Mouse (Mus musculus): Measurements from ENCODE around the gene Tmem212. TPM values are rescaled to one million over a fixed set of nuclear protein-coding genes. Genes with fewer than 3 reads are reported as not detected.

Gene Tmem212
- polyA plus RNA-seq (2012; fragmentation: generic; extraction: Trizol) = not detected

GRCm38 (mm10) chr3:27896318-27896892 is at the start of gene Tmem212:
Gene Tmem212, minus strand, starts transcription at chr3:27896368.

GRCm38 (mm10) chr3:27938381-27939323 is 42.5 kb upstream of the Tmem212 start, which contains the start of gene Pld1:
Gene Pld1, plus strand, starts transcription at chr3:27938695.

Other genes with a start within 250 kb of the Tmem212 start
- gene Fndc3b, start 185.1 kb downstream of the Tmem212 start, polyA plus RNA-seq (2012; fragmentation: generic; extraction: Trizol) = 10 to 100 TPM in 1 of 2 experiments, under 1 TPM in 1; 0.56 to 12.6 TPM
- gene Pld1, start 42.3 kb upstream of the Tmem212 start, polyA plus RNA-seq (2012; fragmentation: generic; extraction: Trizol) = 1 to 10 TPM in 1 of 2 experiments, under 1 TPM in 1; 0.25 to 5.1 TPM